Mouse (Mus musculus) brain, embryonic 14.5 days (tissue): ENCODE data around the gene Ano10.

Source experiments
- CTCF ChIP-seq: fragments of 200-500 bp; IDR thresholded peaks from 2 replicates; pipeline ENCODE4 v1.5.1; 2012; ENCODE audit warnings: inconsistent platforms, mild to moderate bottlenecking, moderate library complexity, borderline replicate concordance; ENCODE audit not compliant: insufficient read depth, insufficient read length; ENCODE audit errors: extremely low read depth
- POLR2A ChIP-seq: fragments of 200-500 bp; IDR thresholded peaks from 2 replicates; pipeline ENCODE4 v1.6.1; 2012; ENCODE audit warnings: mild to moderate bottlenecking, inconsistent platforms, borderline replicate concordance; ENCODE audit not compliant: poor library complexity, insufficient read depth, insufficient read length, severe bottlenecking; ENCODE audit errors: extremely low read depth

DNA sequence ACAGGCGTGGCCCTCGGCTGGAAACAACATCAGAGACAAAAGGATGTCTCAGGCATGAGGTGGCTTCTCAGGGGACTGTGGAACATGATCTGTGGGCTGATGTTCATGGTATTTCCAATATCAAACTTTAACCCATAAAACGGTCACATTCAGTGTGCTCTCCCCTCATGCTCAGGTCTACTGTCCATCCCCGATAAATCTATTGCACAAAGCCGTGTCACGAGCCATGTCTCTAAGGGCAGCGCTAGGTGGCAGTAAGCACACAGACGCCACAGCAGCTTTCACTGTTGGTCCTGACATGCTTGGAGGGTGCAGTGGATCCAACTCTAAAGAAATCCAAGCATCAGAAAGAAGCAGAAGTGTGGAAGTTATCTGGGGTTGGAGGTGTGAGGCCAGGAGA lies 46.1 kb downstream of the Ano10 start:
- TF ChIP-seq CTCF (peak; percentile 66), POLR2A (no peak)
